Mouse (Mus musculus): Measurements from ENCODE around the gene Ctbp2. TPM values are rescaled to one million over a fixed set of nuclear protein-coding genes. Genes with fewer than 3 reads are reported as not detected.

The Ctbp2 gene
- 37.7 and 40.6 TPM in 2 replicates for polyA plus RNA-seq (2012; rRNA removed; ENCODE audit: low replicate concordance)

DNA sequence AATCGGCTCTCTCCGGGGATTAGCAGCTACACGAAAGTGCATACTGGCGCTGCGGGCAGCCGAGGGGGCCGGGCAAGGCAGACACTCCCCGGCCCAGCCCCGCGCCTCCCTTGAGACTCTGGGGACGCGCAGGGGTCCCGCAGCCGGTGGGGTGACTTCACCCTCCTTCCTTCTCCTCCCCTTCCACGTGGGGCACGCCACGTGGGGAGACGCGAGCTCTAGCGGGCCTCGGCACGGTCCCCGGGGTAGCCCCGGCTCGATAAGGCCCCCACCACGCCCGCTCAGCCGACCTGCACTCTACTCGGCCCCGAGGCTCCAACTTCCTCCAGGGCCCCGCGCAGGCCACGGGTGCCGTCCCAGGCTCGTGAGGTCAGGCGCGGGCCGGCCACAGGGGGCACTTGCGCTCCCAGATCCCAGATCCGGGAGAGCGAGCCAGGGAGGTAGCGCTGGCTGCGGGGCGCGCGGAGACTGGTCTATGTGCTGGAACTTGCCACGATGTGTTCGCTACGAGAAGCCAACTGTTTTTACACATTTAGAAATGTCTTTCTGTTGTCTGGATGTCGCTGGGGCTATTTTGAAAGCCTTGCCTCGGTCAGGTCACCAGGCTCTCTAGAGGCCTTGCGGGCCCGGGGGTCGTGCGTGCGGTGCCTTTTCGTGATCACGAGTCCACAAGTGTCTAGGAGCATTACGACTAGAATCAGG, at the start of gene Ctbp2:
Gene Ctbp2 (minus strand): TSS at position 356 of the 702 bp plus-strand sequence.

GRCm38 (mm10) chr7:133123244-133123998, 733 bp downstream of the Ctbp2 start, which contains the start of gene Fgfr2:
Gene Fgfr2 (minus strand): TSS chr7:133123350.

Other genes with a start within 250 kb of the Ctbp2 start
- gene Zranb1, start 193.2 kb downstream of the Ctbp2 start, polyA plus RNA-seq (2012; rRNA removed; ENCODE audit: low replicate concordance) = 4.7 and 13.2 TPM in 2 replicates
- 36.9 and 69.7 TPM in 2 replicates for gene Fgfr2, start 1.0 kb downstream of the Ctbp2 start, polyA plus RNA-seq (2012; rRNA removed; ENCODE audit: low replicate concordance)

All from mammary gland, adult 2 months (tissue).